Mouse (Mus musculus) kidney, embryonic 16.5 days (tissue): ENCODE data around the gene Zbtb25. TPM values are rescaled to one million over a fixed set of nuclear protein-coding genes. Genes with fewer than 3 reads are reported as not detected.

Experiments used
- ATAC-seq: fragments of 200-750 bp; cut with Nextera tagmentation; 2 replicates; pipeline ENCODE4 v1.8.0; 2017; ENCODE audit warnings: moderate TSS enrichment; ENCODE audit not compliant: low FRiP score, low TSS enrichment
- H3K27ac ChIP-seq: fragments of 300-500 bp; sonication (generic); 2 replicates; pipeline ENCODE4 v1.5.1; 2014; ENCODE audit warnings: low read length
- H3K27me3 ChIP-seq: fragments of 300-500 bp; sonication (generic); 2 replicates; pipeline ENCODE4 v1.6.1; 2014; ENCODE audit warnings: low read length, control low read depth, mixed read lengths; ENCODE audit not compliant: insufficient read depth
- H3K36me3 ChIP-seq: fragments of 300-500 bp; sonication (generic); 2 replicates; pipeline ENCODE4 v1.6.1; 2014; ENCODE audit warnings: low read length, control low read depth, mixed read lengths; ENCODE audit not compliant: insufficient read depth
- H3K4me1 ChIP-seq: fragments of 300-500 bp; sonication (generic); 2 replicates; pipeline ENCODE4 v1.6.1; 2014; ENCODE audit warnings: low read length, control low read depth, mixed read lengths; ENCODE audit not compliant: insufficient read depth
- H3K4me2 ChIP-seq: fragments of 300-500 bp; sonication (generic); replicated peaks from 2 replicates; pipeline ENCODE4 v1.6.1; 2014; ENCODE audit warnings: low read depth, low read length
- H3K4me3 ChIP-seq: fragments of 300-500 bp; sonication (generic); 2 replicates; pipeline ENCODE4 v1.5.1; 2014; ENCODE audit warnings: mild to moderate bottlenecking, low read length
- H3K9ac ChIP-seq: fragments of 300-500 bp; sonication (generic); replicated peaks from 2 replicates; pipeline ENCODE4 v1.6.1; 2014; ENCODE audit warnings: low read length
- H3K9me3 ChIP-seq: fragments of 300-500 bp; sonication (generic); 2 replicates; pipeline ENCODE4 v1.6.1; 2016; ENCODE audit warnings: low read length, control low read depth
- WGBS: fragments of 180-500 bp; shearing (Covaris S2); extraction: QIAGEN DNeasy Blood & Tissue Kit; methylation state at CpG from one replicate; pipeline ENCODE4 v1.1.7; 2014; 5-methylcytosine and 5-hydroxymethylcytosine counted together
- polyA plus RNA-seq: library from polyadenylated mRNA; unstranded; fragments of >200 nt; fragmentation: Nextera tagmentation; extraction: Ambion mirVana; gene quantifications from 2 replicates; pipeline ENCODE4 v1.2.1, GENCODE M21; 2015

Gene Zbtb25
- polyA plus RNA-seq, 1 experiment from 2014 or later: 14.0 TPM

DNA sequence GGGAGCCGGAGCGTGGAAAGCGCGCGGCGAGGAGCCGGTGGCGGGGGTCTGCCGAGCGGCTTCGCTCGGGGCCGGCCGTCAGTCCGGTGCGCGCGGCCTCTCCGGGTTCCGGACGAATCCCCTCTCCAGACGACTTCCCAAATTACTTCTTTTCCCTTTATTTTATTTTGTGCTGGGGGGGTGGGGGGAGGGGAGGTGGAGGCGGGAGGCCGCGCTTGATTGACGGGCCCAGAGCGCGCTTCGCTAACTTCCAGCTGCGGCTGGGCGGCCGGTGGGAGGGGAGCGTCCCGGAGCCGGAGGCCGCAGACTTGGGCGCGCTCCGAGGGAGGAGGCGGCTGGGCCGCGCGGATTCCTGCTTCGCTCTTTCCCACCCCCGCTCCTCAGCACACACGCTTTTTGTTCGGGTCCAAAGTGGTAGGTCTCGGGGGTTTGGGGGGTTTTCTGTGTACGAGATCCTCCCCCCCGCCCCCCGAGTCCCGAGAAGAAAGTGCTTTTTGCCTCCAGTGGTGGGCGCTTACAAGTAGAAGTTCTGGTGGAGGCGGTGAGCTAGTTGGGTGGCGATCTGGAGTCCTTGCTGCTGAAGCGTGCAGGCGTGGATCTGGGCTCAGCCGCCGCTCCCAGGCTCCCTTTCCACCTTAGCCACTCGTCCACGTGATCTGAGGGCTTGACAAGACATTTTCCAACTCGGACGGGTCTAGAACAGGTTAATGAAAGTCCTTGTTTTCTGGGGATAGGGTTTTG, 1.6 kb upstream of the Zbtb25 start:
- no peaks in the 10 kb centered on the region for H3K9me3 ChIP-seq
- H3K27me3 ChIP-seq: no peaks in the 10 kb centered on the region
- under 1% methylated on average over 59 of the region's 63 CpGs for WGBS
- ATAC-seq: peak; percentile 73
- peak overlapping the region; percentile 97 for H3K4me3 ChIP-seq
- peaks cover 48% of the 10 kb centered on the region for H3K4me1 ChIP-seq
- H3K27ac ChIP-seq: peak overlapping the region; percentile 100
- peak overlapping the region; percentile 78 for H3K4me2 ChIP-seq
- peak overlapping the region; percentile 100 for H3K9ac ChIP-seq
- no peaks in the 10 kb centered on the region for H3K36me3 ChIP-seq

DNA sequence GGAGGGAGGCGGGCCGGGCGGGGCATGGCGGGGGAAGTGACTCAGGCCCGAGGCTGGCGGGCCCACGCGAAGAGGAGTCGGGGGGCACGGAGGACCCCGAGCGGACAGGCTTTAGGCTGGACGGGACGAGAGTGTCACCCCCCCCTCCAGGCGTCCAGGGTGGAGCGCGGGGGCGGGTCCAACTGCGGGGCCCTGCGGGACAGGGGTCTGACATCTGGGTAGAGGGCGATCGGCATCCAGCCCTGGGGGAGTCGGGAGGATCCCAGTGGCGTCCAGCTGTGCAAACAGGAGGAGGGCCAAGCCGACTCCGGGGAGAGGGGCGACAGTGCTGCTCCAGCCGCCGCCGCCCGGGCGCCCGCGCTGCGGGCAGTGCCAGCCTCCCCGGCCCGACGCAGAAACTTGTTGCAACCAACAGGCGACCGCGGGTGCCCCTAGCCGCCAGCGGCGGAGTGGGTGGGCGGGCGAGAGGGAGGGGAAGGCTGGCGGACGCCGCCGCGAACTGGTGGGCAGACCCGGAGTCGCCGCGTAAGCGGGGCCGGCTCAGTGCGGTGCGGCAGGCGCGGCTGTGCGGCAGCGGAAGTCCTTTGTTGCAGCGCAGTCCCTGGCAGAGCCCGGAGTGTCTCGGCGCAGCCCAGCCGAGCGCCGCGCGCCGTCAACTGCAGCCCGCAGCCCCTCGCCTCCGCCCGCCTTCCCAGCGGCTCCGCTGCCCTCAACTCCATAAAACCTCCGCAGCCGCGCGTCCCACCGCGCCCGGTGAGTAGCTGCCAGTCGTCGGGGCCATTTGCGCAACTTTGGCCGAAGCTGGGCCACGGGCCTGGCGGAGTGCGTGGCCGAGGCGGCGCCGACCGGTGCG, 802 bp upstream of the Zbtb25 start, which contains the start of gene Zbtb1:
Gene Zbtb1, plus strand, starts transcription at position 289 of the 853 bp plus-strand sequence.
- H3K9me3 ChIP-seq: no peaks in the 10 kb centered on the region
- WGBS: under 1% methylated on average over 91 of the region's 99 CpGs
- H3K27ac ChIP-seq: peak within 1 kb of the TSS; percentile 100
- no peaks in the 10 kb centered on the region for H3K36me3 ChIP-seq
- ATAC-seq: peak; percentile 78
- H3K4me3 ChIP-seq: peak within 1 kb of the TSS; percentile 97
- peak within 1 kb of the TSS; percentile 78 for H3K4me2 ChIP-seq
- H3K9ac ChIP-seq: peak within 1 kb of the TSS; percentile 100
- H3K27me3 ChIP-seq: no peaks in the 10 kb centered on the region
- peaks cover 48% of the 10 kb centered on the region for H3K4me1 ChIP-seq

DNA sequence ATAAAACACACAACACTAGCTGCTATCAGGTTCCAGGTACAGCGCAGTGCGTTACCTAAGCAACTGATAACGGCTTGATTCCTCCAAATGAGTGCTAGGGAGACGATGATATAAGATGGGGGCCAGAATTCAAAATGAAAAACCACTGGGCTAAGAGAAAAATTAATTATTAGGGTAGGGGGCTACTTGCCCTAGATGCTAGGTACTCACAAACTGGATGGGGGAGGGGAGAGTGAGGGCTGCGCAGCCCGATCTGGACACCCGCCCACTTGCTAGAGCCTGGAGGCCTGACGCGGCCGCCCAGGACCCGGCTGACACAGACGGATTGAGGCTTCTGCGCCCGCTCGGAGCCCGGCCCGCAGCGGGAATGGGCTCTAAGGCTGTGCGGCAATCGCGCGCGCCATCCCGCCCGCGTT, 604 bp downstream of the Zbtb25 start:
- Histone ChIP-seq H3K27ac (peak overlapping the region; percentile 100), H3K9me3 (no peaks in the 10 kb centered on the region), H3K4me1 (peaks cover 39% of the 10 kb centered on the region), H3K27me3 (no peaks in the 10 kb centered on the region), H3K9ac (peak overlapping the region; percentile 100), H3K36me3 (0 out of 2 replicates have a peak, but pooled peaks cover 2% of the 10 kb centered on the region), H3K4me2 (peak overlapping the region; percentile 78), H3K4me3 (peak overlapping the region; percentile 97)
- ATAC-seq: peak; percentile 12
- under 1% methylated on average over 26 of the region's 26 CpGs for WGBS

GRCm38 (mm10) chr12:76368201-76368789, 1.1 kb downstream of the Zbtb25 start:
- peak overlapping the region; percentile 100 for H3K9ac ChIP-seq
- WGBS: 5% methylated on average over 9 of the region's 9 CpGs
- no peaks in the 10 kb centered on the region for H3K9me3 ChIP-seq
- H3K27ac ChIP-seq: peak overlapping the region; percentile 100
- peak overlapping the region; percentile 78 for H3K4me2 ChIP-seq
- no peaks in the 10 kb centered on the region for H3K27me3 ChIP-seq
- H3K36me3 ChIP-seq: 0 out of 2 replicates have a peak, but pooled peaks cover 2% of the 10 kb centered on the region
- peak overlapping the region; percentile 97 for H3K4me3 ChIP-seq
- peaks cover 38% of the 10 kb centered on the region for H3K4me1 ChIP-seq
- ATAC-seq: no peak

- Histone ChIP-seq H3K27me3 (no peaks in the 10 kb centered on the region), H3K9me3 (no peaks in the 10 kb centered on the region), H3K36me3 (0 out of 2 replicates have a peak, but pooled peaks cover 2% of the 10 kb centered on the region), H3K4me3 (peak overlapping the region; percentile 97), H3K27ac (peak overlapping the region; percentile 100), H3K4me2 (peak overlapping the region; percentile 78), H3K9ac (peak overlapping the region; percentile 100; the same call in 1 of the 2 replicates), H3K4me1 (peaks cover 32% of the 10 kb centered on the region)
- ATAC-seq: no peak
- 13% methylated on average over 14 of the region's 14 CpGs for WGBS
Measured at GRCm38 (mm10) chr12:76367096-76367995, 2.1 kb downstream of the Zbtb25 start.

DNA sequence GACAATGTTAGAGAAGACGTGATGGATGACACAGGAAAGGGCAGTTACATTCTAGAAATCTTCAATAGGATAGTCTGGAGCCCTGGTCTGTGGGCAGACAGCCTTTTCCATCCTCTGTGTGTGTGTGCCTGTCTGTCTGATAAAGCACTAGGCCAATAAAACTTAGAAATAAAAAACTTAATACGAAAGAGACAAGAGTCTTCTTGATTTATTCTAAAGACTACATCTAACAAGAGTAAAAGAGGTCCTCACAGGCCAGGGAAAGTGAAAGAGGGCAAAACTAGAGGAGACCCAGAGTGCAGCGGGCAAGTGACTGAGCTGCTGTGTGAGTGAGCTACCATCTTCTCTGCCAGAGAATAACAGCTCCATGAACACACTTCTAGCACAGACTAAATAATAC, 3.1 kb downstream of the Zbtb25 start:
- 79% methylated on average over 3 of the region's 3 CpGs for WGBS
- no peak for ATAC-seq
- no peaks in the 10 kb centered on the region for H3K9me3 ChIP-seq
- peaks cover 28% of the 10 kb centered on the region for H3K4me1 ChIP-seq
- H3K9ac ChIP-seq: no peak overlapping the region
- H3K27me3 ChIP-seq: no peaks in the 10 kb centered on the region
- no peak overlapping the region for H3K27ac ChIP-seq
- H3K4me2 ChIP-seq: no peak overlapping the region
- no peak overlapping the region for H3K4me3 ChIP-seq
- H3K36me3 ChIP-seq: 0 out of 2 replicates have a peak, but pooled peaks cover 2% of the 10 kb centered on the region

GRCm38 (mm10) chr12:76362303-76362676, 7.1 kb downstream of the Zbtb25 start:
- Histone ChIP-seq H3K27ac (no peak overlapping the region), H3K4me3 (no peak overlapping the region), H3K9me3 (no peaks in the 10 kb centered on the region), H3K9ac (no peak overlapping the region), H3K36me3 (0 out of 2 replicates have a peak, but pooled peaks cover 5% of the 10 kb centered on the region), H3K4me1 (peaks cover 14% of the 10 kb centered on the region), H3K27me3 (no peaks in the 10 kb centered on the region), H3K4me2 (no peak overlapping the region)
- ATAC-seq: no peak
- 75% methylated on average over 9 of the region's 9 CpGs for WGBS

- H3K27me3 ChIP-seq: no peaks in the 10 kb centered on the region
- H3K4me2 ChIP-seq: no peak overlapping the region
- 43% methylated on average over 9 of the region's 9 CpGs for WGBS
- H3K4me3 ChIP-seq: no peak overlapping the region
- H3K27ac ChIP-seq: no peak overlapping the region
- H3K36me3 ChIP-seq: 0 out of 2 replicates have a peak, but pooled peaks cover 5% of the 10 kb centered on the region
- no peak overlapping the region for H3K9ac ChIP-seq
- peaks cover 8% of the 10 kb centered on the region for H3K4me1 ChIP-seq
- ATAC-seq: no peak
- no peaks in the 10 kb centered on the region for H3K9me3 ChIP-seq
Measured at GRCm38 (mm10) chr12:76361405-76362302, 7.7 kb downstream of the Zbtb25 start.
